Mouse (Mus musculus): Measurements from ENCODE around the gene Lrp11. TPM values are rescaled to one million over a fixed set of nuclear protein-coding genes. Genes with fewer than 3 reads are reported as not detected.

The Lrp11 gene
- total RNA-seq (2023): under 1 TPM in 1 of 2 experiments, not detected in 1; 0.13 TPM

DNA sequence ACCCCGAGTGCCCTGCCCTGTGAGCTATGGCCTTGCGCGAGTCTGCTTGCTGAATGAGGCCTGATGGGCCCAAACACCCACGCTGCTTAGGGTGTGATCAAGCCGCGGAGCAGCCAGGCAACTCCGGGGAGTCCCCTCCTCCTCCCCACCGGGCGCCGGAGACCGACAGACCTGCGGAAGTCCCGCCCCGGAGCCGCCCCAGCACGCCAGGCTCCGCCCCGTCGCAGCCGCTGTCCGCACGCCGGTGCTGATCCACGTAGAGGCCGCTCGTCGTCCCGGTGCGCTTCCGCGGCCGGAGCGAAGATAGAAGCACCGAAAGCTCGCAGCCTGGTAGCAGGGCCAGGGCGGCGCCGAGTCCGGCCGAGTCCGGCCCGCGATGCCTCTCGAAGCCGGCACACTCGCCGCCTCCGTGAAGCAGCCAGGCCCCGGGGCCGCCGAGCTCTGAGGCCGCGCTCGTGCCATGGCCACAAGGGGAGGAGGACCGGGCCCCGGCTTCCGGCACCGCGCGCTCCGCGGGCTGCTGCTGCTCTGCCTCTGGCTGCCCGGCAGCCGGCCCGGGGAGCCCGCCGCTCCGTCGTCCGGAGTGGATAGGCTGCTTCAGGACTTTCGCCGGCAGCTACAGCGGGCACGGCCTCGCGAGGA lies at the start of gene Lrp11:
Lrp11 (plus strand) TSS at position 209 of the 642 bp plus-strand sequence.

DNA sequence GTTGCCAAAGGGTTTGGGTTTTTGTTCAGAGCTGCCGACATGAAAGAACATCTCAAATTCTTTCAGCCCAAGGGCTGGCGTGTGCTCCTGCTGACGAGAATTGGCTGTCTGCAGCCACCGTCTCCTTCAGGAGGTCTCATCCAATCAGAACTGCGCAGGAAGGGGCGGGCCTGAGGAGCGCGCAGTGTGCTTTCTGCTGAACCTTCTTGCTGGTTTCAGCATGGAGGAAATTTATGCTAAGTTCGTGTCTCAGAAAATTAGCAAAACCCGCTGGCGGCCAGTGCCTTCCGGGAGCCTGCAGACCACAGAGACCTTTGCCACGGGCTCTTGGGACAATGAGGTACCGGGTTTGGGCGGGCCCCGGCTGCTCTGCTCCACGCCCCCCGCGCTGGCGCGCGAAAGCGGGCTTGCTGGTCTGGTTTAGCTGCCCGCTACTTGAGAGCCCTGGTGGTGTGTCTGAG lies 77.8 kb downstream of the Lrp11 start, which contains the start of gene Nup43:
Nup43 (plus strand) TSS at position 162 of the 461 bp plus-strand sequence.

Other genes with a start within 250 kb of the Lrp11 start
- 10 to 100 TPM; 23.8 to 24.4 TPM for gene Ulbp1, start 116.2 kb upstream of the Lrp11 start, total RNA-seq (2023)
- gene Nup43, start 77.7 kb downstream of the Lrp11 start, total RNA-seq (2023): 1 to 10 TPM; 5.5 to 6.9 TPM
- gene Pcmt1, start 91.3 kb downstream of the Lrp11 start, total RNA-seq (2023): 10 to 100 TPM; 60.4 to 62.6 TPM
- gene Lats1, start 91.4 kb downstream of the Lrp11 start, total RNA-seq (2023): 10 to 100 TPM; 23.3 to 25.6 TPM
- 10 to 100 TPM; 31.4 to 40.8 TPM for gene Katna1, start 136.2 kb downstream of the Lrp11 start, total RNA-seq (2023)
- gene Ginm1, start 203.0 kb downstream of the Lrp11 start, total RNA-seq (2023): 10 to 100 TPM; 23.2 to 23.4 TPM
- 10 to 100 TPM; 35.7 to 39.6 TPM for gene Ppil4, start 203.1 kb downstream of the Lrp11 start, total RNA-seq (2023)
- gene Zc3h12d, start 242.7 kb downstream of the Lrp11 start, total RNA-seq (2023): 1 to 10 TPM; 4.3 to 6.3 TPM